Mouse (Mus musculus) neutrophil, adult 5-6 weeks (primary cell): ENCODE measurements around the gene Krt24. TPM values are rescaled to one million over a fixed set of nuclear protein-coding genes. Genes with fewer than 3 reads are reported as not detected.
"Not testable (repeated sequence)": the region's sequence is repeated elsewhere in the genome, so short reads cannot be mapped to it uniquely, and the experiment has no call there.

Experiments
- ATAC-seq: fragments of 151-379, 151-347 bp; 2 replicates; pipeline ENCODE4 v1.8.0; 2017; ENCODE audit warnings: mild to moderate bottlenecking, moderate TSS enrichment; ENCODE audit not compliant: insufficient number of reproducible peaks, poor library complexity, low FRiP score, severe bottlenecking; ENCODE audit errors: extremely low read depth
- total RNA-seq: library from RNA; stranded (forward); fragments of 200-1000 nt; gene quantifications from 2 replicates; pipeline ENCODE4 v1.2.3, GENCODE M21; 2017

Krt24 gene
- total RNA-seq, 1 experiment from 2014 or later, result not detected

DNA sequence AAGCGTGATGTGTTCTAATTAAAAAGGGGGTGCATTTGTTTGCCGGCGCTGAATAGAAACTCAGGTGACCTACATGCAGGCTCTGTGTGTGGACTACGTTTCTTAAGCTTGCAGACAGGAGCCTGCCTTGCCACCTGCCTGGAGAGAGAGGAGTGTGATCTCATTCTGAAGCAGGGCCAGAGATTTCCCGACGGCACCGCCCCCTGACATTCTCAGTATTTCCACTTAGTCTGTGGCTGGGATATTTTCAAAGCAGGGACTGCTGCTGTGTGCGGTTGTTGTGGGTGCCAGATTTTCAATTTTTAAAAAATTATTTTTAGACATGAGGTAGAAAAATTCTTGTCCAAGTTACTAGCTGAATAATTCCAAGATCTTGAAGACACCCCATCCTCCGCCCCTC is 19.8 kb downstream of the Krt24 start:
- no peak for ATAC-seq

- no peak for ATAC-seq
These were observed 28.8 kb downstream of the Krt24 start for GRCm38 (mm10) chr11:99256213-99256612.

GRCm38 (mm10) chr11:99255316-99255715 is 29.7 kb downstream of the Krt24 start:
- no peak for ATAC-seq

DNA sequence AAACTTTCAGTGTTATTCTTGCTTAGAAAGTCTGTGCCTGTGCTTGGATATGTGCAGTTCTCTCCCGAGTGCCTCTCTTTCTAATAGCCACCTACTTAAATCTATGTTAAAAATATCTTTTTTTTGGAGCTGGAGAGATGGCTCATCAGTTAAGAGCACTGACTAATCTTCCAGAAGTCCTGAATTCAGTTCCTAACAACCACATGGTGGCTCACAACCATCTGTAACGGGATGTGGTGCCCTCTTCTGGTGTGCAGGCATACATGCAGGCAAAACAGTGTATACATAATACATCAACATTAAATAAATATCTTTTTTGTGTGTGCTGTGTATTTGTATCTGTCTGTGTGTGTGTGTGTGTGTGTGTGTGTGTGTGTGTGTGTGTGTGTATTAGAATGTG is 31.2 kb downstream of the Krt24 start:
- ATAC-seq, result no peak

DNA sequence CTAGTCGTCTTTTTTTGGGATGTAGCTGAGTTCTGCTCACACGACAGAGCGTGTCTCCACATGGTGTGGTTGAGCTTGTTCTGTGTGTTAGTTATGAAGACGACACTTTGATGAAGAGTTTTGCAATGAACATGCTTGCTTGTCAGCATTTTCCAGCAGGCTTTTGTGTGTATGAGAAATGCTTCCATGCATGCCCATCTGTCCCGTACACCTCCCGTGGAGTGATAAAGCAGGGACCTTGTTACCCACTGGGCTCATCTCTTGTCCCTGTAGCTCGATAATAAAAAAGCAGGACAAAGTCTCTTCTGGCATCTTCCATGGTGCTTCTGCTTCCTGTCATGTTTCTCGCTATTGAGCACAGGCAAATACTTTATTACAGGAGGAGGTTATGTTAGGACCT is 32.4 kb downstream of the Krt24 start:
- ATAC-seq, result no peak

DNA sequence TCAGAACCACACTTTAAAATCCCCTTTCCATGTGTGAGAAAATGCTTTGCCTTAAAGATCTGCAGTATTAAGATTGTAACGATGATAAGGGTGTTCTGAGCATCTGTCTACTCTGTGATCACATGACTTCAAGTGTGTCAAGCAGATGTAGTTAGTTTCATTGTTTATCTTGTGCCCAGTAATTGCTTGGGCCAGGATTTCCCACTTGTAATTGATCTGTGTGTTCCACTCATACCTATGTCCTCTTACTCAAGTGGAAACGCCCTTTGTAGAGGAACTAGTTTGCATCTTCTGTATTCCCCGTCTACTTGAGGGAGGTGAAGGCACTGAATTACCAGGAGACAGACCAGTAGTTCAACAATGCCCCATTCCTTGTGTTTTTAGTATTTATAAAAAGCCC is 34.4 kb downstream of the Krt24 start:
- ATAC-seq, result no peak

DNA sequence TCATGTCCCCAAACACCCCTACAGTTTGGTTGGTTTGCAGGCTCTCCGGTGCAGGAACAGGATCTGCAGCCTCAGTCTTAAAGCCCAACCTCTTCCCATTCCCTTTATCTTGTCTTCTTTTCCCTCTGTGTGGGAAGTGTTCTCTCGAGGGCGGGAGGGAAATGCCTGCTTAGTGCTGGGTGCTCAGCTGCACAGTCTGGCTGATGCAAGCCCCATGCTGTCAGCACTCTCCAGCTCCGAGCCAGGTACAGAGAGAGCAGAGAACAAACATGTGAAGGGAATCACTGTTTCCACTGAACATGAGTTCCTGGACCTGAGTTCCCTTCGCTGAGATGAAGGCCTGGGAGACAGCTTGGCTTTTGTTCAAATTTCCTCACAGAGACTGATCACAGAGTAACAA is 34.8 kb downstream of the Krt24 start:
- no peak for ATAC-seq

- ATAC-seq, result no peak
These were observed 35.9 kb downstream of the Krt24 start for GRCm38 (mm10) chr11:99249115-99249514.

GRCm38 (mm10) chr11:99247916-99248315 is 37.1 kb downstream of the Krt24 start:
- no peak for ATAC-seq

- ATAC-seq, result not testable (repeated sequence)
These were observed 40.5 kb downstream of the Krt24 start for GRCm38 (mm10) chr11:99244519-99244918.

GRCm38 (mm10) chr11:99243820-99244374 is 41.2 kb downstream of the Krt24 start, which contains the start of gene Krt222:
TSS of gene Krt222 (minus strand) at chr11:99244085.
- peak; percentile 46; the same call in 1 of the 2 replicates for ATAC-seq

DNA sequence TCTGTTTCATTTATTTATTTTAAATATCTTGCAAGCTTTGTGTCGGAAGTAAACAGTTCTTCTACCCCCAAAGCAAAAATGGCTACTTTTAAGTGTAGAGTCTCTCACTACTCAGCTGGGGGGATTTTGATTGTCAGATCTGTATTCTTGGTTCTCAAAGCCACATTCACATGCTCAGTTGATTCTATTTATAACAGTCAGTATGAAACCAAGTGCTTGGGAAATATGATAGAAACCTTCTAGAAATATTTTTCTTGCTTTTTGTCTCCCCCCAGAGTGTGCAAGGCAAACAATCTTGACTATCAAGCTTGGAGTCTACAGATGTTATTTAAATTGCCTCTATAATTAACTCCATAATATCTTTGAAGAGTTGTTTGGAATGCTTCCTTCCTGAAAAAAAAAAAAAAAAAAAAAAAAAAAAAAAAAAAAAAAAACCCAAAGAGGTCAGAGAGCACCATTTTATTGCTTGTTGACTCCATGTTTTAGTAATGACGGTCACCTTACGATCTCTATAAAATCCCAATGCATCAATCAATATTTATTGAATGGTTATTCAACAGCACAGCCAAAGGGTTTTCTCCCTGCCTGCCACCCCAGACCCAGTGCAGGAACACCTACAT is 41.8 kb downstream of the Krt24 start:
- no peak for ATAC-seq

DNA sequence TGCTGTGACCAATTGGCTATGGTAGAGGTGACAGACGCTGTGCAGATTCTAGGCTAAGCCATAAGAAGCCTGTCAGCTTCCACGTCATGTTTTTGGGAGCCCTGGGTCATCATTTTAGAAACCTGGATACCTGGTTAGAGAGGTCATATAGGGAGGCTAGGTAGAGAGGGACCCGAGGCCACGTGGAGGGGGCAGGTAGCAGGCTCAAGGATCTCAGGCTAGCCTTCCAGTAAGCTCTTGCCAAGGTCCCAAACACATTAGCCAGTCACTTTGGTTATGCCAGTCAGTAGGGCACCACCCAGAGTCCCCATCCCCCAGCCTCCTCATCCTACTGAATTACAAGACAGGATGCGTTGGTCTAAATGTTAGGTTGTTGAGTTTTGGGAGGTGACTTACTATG is 43.0 kb downstream of the Krt24 start:
- no peak for ATAC-seq

DNA sequence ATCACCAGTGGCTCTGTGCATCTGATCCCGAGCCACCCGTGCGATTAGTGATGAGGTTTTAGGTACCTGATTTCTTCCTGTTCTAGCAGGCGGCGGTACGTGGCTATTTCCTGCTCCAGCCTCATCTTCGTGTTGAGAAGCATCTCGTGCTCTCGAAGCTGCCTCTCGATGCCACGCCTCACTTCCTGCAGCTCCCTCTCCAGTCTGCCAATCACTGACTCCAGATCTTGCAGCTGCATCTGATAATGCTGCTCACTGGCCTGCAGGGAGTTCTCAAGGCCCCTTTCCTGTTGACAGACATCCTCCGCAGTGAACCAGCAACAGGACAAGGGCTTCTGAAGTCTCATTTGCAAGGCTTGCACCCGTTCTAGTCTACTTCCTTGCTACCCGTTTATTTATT is 46.6 kb downstream of the Krt24 start:
- peak; percentile 99 for ATAC-seq

GRCm38 (mm10) chr11:99231049-99231816 is 53.8 kb downstream of the Krt24 start:
- ATAC-seq, result no peak

DNA sequence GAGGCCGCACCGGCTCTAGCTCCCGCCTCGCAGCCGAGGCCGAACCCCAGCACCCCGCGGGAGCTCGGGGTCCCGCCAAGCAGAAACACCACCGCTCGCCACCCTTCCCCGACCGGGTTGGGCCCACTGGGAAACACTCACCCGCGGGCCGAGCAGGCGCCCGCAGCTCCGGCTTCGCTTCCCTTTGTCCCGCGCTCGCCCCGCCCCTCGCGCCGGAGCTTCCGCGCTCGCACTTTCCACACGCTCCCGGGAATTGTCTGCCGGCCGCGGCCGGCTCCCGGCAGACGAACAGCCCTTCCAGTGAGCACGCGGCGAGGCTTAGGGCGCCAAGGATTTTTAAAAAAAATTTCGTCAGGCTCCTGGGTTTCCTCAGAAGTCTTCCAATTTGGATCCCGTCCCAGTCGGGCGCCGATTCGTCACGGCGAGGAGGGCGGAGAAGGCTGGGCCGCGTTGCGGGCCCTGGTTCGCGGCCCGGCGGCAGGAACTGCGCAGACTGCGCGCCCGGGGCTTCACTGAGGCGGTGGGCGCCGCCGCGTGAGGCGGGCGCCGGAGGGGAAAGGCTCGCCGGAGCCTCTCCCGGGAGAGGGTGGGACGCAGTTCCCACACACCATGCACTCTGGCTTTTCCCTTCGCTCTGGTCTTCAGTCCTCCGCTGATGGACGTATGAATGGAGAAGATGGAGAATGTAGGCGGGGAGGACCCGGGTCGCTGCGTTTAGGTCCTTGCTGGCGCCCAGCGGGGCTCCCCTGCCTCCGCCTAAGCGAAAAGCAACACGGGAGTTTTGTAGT is 54.6 kb downstream of the Krt24 start, which contains the start of gene Smarce1:
Gene Smarce1 (minus strand): TSS at position 757 of the 788 bp plus-strand sequence.
- ATAC-seq, result peak; percentile 59
